Mouse (Mus musculus): ENCODE results near the gene Ddhd1.

Gene Ddhd1

DNA sequence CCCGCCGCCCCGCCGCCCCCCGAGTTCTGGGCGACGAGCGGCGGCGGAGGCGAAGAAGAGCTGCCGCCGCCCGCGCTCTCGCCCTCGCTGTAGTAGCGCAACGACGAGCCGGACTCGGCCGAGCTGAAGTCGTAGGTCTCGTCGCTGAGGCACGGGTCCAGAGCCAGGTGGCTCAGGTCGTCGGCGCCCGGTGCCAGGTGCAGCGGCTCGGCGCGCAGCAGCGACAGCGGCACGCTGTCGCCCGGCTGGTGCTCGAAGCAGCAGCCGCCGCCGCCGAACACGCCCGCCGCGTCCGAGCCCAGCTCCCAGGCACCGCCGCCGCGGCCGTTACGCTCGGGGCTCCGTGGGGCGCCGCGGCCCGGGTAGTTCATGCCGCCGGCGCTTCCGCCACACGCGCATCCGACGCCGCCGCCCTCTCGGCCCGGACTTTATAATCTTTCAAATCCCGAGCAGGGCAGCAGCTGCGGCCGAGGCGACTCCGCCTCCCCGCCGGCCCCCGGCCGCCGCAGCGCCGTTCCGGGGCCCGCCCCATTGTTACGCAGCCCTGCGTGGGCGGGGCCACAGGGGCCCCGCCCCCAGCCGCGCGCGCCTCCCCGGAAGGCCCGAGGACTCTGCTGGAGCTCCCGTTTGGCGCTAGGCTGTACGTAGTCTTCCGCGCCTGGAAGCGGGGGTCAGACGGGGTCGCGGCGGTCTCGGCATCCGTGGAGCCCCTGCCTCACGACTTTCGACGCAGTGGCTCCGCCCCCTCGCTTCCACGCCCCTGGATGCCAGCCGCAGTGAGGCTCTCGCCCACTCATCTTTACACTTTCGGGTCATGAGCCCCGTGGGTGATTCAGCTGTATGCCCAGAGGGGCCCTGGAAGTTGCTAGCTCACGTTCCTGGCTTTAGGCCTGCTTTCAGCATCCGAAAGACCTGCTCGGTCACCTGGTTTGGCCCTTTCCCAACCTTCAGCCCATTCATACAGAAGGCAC is at the start of gene Ddhd1:
TSS of gene Ddhd1 (minus strand) at position 503 of the 971 bp plus-strand sequence.
- in situ Hi-C loops (cut with MboI) = no loop called here

DNA sequence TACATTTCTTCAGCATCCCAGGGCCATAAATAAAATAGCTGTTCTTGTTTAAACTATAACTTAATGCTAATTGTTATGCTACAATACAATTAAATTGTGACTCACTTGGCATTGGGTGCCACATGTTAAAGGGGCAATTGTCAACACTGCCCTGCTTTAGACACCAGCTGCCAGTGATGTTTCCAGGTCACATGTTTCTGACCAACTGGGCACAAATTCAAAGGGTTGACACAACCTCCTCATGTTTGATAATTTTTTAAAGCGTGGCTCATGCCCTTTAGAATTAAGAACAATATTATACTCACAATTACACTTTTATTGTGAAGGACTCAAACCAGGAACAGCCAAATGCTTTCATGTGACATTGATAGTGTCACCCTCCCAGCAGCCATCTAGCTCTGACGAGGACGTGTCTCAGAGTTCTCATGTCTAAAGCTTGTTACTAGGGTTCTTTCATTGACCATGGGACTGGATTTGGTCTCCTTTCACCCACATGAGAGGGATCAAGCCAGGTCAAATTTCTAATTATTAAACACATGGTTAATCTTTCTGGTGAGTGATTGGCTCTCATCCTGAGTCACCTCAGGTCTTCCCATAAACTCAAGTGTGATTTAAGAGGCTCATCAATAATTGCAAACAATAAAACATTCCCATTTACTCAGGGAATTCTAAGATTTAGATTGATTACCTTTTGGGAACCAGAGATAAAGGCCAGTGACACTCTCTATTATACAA is 49.4 kb upstream of the Ddhd1 start:
- in situ Hi-C loops (cut with MboI) = no loop called here

DNA sequence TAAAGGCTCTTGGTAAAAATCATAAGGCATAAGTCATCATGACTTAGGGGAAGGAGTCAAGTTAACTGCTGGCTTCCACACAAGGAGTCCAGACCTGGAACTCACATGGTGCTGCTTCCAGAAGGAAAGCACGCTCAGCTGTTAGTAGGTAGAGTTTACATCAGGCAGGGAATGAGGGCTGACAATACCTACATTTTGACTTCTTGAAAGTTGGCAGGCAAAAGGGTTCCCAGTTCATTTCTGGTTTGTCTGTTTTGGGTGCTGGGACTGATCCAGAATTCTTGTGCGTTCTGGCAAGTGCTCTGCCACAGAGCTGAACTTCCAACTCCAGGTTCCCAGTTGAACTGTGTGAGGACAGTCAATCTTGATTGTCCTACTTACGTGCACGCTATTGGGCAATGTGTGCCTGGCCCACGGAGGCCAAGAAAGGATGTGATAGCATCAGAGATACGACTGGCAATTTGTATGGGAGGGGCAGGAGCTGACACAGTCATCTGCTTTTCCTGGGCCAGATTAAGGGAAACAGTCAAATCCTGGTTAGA is 42.2 kb upstream of the Ddhd1 start:
- in situ Hi-C loops (cut with MboI) = no loop called here

DNA sequence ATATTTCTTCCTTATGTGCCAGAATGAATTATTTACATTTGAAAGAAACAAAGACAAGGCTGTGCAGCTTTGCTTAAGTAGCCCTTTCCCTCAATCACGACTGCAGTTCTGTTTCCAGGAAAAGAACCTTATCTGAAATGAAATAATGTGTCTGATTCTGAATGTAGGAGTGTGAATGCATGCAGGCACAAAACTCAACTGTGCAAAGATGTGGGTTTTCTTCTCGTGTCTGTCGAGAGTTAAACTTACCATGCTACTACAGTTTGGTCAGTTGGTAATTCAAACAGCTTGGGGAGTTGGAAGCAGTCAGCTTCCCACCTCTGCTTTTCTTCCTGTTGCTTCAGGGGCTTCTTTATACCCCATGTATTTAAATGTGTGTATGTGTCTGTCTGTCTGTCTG is 40.9 kb upstream of the Ddhd1 start:
- in situ Hi-C loops (cut with MboI) = loop anchor here (10.0 kb wide), 1 partner anchor 134 kb away; no protein-coding TSS in a partner anchor

DNA sequence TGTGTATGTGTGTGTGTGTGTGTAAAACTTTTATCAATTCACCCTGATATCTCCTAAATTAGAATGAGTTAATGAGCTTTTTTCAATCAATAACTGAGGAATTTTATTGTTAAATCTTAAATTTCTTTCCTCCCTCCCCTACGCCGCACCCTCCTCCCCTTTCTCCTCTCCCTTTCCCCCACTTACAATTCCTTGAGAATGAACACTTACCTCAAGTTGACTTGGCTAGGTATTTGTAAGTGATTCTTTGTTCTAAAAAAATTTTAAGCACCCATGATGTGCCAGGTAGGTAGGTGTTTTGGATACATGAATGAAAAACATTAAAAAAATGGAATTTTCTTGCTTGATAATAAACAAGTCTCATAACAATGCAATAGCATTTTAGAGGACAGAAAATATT is 38.2 kb upstream of the Ddhd1 start:
- in situ Hi-C loops (cut with MboI) = loop anchor here (10.0 kb wide), 1 partner anchor 131 kb away; no protein-coding TSS in a partner anchor

DNA sequence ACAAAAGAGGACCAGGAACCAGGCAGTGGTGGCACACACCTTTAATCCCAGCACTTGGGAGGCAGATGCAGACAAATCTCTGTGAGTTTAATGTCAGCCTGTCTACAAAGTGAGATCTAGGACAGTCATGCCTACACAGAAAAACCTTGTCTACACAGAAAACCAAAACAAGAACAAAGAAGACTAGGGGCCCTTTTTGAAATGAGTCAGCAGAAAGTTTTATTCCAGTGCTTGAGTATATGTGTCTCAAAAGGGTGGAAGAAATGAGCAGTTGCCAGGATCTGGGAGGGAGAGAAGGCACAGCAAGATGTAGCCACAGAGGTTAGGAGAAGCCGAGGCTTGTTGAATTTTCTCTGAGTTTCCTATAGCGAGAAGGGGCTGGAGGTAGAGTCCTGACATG is 35.9 kb upstream of the Ddhd1 start:
- in situ Hi-C loops (cut with MboI) = loop anchor here (10.0 kb wide), 1 partner anchor 129 kb away; no protein-coding TSS in a partner anchor

DNA sequence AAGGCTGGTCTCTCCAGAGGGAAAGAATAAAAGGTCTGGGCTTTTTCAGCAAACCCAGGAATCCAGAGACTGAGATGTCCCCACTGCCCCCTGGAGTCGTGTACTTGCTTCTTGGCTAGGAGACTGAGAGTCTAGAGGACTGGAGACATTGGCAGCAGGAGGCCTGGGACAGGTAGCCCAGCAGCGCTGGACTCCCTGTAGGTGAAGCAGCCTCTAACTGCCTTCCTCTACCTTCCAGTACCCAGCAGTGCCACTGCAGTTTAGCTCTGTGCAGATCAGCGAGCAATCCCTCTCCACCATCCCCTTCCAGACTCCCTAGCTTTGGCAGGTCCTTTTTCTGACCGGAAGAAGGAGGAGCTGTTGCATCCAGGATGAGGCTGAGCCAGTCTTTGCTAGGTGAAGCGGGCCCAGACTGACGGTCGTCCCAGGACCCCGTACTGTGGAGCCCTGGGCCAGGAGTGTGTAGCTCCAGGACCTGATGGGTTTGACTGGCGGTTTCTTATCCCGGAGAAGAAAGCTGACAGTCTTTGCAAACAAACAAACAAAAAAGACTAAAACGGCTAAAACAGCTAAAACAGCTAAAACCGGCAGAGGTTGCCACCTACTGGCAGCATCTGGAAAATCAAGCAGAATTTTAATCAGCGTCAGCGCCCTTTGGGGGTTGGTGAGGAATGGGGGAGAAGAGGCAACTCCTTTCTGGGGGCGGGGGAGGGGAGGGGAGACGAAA is 32.7 kb upstream of the Ddhd1 start:
- in situ Hi-C loops (cut with MboI) = loop anchor here (10.0 kb wide), 1 partner anchor 126 kb away; no protein-coding TSS in a partner anchor

DNA sequence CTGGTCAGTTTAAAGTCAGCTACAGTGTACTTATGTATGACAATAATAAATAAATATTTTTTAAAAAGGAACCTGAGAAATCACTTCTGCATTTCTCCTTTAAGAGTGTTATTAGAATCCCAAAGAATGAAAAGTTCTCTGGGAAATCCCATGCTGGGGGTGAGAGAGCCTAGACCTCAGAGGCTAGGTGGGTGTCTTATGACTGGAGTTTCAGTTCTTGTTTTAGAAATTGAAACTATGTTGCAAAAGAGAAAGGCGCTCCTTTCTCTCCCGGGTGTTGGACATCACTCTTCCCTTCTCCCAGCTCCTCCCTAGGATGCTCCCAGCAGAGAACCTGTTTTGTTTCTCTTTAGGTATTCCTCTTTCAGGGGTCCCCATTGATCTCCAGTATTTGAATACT is 27.4 kb upstream of the Ddhd1 start:
- in situ Hi-C loops (cut with MboI) = loop anchor here (10.0 kb wide), 1 partner anchor 261 kb away; no protein-coding TSS in a partner anchor

DNA sequence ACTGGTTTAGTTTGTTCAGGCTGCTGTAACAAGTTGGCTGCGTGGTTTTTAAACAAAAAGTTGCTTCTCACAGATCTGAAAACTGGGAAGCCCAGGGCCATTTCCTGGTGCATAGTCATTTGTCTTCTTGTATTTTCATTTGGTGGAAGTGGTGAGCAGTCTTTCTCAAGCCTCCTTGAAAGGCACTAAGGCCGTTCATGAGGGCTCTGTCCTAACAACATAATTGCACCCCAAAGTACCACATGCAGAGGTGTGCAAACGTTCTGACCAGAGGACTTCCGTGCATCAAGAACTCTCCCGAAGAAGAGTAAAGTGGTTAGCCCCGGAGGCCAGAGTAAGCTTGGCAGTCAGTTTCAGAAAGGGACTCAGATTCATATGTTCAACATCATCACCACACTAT is 18.8 kb upstream of the Ddhd1 start:
- in situ Hi-C loops (cut with MboI) = no loop called here

DNA sequence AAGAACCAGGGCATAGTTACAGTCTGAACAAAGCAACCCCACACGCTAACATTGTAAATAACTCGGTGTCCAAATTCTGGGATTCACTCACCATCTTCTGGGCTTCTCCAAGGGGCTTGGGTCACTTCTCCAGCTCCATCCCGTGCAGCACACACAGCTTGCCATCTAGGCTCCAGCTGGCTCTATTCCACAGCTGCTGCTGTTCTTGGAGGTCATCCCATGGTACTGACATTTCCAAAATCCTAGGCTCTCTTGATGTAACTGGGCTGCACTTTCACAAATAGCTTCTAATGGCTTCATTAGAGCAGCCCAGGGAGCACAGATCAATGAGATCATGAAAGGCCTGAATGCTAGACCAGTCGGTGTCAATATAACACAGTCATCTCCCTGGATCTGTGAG is 10.4 kb upstream of the Ddhd1 start:
- in situ Hi-C loops (cut with MboI) = no loop called here

DNA sequence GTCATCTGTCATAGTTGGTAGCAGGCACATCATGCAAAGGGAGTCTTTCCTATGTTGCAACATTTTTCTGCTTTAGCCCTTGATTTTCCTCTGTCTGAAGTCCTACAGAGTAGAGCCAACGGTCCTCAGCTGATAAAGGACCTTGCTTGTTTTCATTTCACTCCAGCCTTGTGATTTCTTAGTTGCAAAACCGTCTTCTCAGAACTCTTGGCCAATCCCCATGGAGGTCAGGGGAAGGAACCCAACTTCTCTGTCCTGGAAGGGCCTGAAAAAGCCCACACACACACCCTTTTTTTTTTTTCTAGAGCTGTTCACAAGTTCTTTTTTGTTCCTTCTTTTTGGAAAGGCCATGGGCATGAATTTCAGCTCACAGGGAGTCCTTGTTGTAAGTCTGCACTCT is 9.3 kb upstream of the Ddhd1 start:
- in situ Hi-C loops (cut with MboI) = no loop called here

DNA sequence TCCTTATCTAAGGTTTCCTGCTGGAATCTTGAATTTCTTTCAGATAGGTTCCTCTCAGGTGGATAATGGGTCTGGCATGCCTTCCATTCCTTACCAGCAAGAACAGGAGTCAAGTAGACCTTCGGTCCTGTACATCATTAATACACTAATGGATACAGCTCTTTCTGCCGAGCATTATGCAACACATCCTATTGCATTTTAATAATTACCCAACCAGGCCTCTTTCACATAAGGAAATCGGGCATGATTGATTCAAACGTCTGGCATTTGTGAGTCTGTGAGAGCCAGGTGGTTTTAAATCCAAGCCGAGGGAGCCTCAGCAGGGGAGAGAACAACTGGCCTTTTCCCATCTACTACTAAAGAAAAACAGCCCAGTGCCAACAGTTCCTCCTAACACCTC is 3.6 kb upstream of the Ddhd1 start:
- in situ Hi-C loops (cut with MboI) = no loop called here

DNA sequence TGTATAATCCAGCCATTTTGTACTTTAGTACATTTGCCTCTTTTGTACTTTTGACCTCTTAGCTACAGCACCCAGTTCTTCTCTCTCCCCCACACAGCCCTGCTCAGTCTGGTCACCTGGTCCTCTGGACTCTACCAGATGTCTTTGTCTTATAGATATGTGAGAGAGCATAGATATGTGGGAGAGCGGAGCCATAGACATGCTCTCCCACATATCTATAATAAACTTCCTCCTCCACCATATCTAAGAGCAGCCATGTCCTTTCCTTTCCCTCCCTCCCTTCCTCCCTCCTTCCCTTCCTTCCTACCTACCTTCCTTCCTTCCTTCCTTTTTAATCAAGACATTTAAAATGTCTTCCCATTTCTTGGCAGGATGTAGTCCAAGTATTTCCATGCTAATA is 2.4 kb upstream of the Ddhd1 start:
- in situ Hi-C loops (cut with MboI) = no loop called here

DNA sequence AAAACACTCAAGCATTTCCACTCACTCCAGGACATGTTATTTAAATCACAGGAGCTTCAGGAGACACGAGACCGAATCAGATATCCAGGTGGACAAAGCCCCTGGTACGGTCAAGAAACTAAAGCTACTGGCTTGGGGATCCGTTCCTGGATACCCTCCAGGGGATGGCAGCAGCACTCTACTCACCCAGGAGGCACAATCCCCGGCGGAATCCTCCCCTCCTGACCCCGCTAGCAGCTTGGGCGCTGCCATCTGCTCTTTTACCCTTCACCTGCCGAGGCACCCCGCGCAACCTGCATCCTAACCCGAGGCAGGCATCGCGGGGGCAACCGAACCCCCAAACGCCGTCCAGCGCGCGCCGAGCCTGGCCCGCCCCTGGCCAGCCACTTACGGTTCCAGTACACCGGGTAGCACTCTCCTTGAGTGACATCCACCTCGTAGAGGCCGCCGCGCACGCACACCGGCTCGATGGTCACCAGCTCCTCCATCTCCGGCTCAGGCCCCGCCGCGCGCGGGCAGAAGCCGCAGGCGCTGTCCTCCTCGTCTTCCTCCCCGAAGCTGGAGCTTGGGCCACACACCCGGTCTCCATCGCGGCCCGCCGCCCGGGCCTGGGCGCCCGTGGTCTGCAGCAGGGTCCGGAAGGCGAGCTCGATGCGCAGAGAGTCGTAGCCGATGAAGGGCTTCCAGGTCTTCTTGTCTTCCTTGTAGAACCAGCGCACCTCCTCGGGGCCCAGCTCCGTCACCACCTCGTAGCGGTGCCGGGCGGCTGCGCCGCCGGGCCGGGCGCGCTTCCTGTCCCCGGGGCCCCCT is 907 bp downstream of the Ddhd1 start:
- in situ Hi-C loops (cut with MboI) = no loop called here

DNA sequence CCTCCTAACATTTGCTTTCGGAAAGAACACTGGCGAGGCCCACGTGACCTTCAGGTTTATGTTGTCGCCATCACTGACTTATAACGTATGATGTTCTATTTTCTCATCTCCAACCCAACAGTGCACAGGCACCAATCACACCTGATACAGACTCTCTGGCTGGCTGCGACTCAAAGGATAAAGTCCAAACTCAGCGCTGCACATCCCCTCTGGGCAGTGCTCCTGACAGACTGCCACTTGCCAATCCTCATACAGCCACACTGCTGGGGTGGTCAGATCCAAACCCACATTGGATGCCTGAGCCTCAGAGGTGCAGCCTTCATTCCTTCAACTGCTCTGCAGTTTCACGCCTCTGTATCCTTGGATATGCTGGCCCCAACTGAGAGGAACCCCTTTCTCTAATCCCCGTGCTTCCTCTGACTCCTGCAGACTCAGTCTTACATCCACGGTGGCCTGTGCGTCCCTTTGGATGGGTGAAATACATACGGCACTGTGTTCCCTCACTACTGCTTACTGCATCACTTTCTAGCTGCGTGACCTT is 3.0 kb downstream of the Ddhd1 start:
- in situ Hi-C loops (cut with MboI) = no loop called here

DNA sequence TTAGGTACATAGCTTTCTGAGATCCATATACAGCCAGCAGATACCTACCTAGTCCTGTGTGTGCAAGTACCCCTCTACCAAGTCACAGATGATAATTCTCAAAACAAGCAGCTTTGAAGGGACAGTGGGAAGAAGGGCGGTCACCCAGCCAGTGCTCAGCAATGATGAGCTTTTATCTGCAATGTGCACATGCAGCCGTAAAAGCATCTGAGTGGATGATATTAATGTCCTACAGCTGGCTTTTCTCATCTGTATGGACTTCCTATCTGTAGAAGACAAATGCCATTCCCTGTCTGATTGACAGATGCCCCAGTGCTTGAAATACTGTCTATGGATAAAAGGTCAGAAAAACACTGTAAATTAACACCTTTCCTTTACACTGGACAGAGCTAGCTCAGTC is 4.2 kb downstream of the Ddhd1 start:
- in situ Hi-C loops (cut with MboI) = no loop called here

DNA sequence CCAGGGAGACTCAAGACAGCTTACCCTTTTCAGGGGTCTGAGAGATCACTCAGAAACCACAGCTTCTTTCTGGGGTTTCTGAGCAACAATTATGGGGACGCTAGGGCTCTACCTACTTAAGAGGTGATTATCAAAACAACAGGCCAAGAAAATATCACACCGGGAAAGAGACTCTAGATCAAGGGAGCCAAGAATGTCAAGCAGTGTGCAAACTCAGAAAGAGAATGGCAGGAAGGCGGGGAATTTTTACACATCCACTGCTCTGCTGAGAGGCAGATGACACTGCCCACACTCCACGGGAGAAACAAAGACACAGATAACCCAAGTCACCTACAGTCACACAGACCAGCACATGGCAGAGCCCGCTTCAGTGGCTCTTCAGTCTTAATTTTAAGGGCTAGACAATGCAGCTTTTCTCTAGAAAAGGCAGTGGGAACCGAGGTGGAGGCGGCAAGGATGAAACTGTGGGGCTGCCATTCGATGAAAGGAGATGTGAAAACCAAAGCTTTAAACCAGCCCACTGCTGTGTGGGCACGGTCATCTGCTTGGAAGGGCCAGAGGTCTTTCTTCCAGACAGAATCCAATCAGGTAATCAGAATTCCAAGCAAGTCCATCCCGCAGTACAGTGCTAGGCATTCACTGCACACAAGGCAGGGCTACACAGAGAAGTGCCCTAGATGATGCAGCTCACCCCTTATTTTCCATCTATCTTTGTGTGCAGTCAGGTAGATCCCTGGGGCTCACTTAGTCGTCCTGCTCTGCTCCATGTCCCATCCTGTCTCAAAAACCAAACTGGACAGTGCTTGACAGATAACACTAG is 8.7 kb downstream of the Ddhd1 start:
- in situ Hi-C loops (cut with MboI) = no loop called here

DNA sequence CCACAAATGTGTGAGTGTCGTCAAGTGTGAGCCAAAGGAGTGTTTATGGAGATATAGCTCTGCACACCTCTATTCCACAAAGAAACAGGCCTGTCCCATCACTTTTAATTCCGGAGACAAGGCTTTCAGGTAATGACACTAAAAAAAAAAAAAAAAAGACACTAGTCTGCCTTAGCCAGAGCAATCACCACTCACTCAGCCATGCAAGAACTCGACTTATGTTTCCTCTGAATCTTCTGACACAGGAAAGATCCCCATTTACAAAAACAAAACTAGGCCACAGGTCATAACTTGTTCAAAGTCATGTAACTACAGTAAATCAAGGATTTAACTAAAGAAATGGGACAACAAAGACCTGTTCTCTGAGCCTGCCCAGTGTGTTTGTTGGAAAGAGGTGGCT is 9.8 kb downstream of the Ddhd1 start:
- in situ Hi-C loops (cut with MboI) = no loop called here

DNA sequence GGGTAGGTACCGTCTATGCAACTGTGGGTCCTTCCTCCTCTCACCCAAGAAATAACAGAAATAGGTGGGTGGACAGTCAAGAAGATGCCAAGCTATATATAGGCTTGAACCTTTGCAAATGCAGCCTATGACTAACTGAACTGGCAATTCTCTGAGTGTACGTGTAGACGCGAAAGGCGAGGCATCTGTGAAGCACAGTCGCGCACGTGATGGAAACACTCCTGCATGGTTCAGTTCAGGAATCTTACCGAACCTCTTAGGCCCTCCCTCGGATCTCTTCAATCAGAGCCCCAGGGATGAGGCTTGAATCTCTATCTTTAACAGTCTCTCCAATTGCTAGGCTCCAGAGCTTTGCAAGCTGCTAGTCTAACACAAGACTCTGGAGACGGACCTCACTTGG is 10.3 kb downstream of the Ddhd1 start:
- in situ Hi-C loops (cut with MboI) = no loop called here

DNA sequence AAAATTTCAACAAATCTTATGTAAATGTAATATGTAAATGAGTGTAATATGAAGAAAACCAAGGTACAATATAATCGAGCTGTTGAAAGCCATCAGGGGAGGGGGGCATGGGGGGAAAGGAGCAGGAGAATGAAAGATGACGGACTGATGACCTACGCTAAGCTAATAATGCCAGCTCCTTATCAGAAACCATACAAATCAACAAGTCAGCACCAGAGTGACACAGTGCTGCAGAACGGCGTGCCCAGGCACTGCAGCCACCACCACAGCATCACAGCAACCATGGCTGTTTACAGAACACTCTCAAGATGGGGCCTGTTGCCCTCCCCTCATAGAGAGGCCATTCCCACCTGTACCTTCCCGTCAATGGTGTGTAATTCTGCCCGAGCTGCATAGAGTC is 10.8 kb downstream of the Ddhd1 start:
- in situ Hi-C loops (cut with MboI) = no loop called here

Data from mature B cell (primary cell).